Mouse (Mus musculus) liver, adult (tissue): Measurements from ENCODE around the gene Atp2b4.

ENCODE experiments used
- GATA4 ChIP-seq: IDR thresholded peaks from 2 replicates; pipeline ENCODE4 v1.6.1; 2014; ENCODE audit warnings: mild to moderate bottlenecking, low read length; ENCODE audit not compliant: insufficient replicate concordance

Atp2b4 gene

GRCm38 (mm10) chr1:133777651-133778231 is 23.1 kb downstream of the Atp2b4 start:
- no peak for TF ChIP-seq GATA4

DNA sequence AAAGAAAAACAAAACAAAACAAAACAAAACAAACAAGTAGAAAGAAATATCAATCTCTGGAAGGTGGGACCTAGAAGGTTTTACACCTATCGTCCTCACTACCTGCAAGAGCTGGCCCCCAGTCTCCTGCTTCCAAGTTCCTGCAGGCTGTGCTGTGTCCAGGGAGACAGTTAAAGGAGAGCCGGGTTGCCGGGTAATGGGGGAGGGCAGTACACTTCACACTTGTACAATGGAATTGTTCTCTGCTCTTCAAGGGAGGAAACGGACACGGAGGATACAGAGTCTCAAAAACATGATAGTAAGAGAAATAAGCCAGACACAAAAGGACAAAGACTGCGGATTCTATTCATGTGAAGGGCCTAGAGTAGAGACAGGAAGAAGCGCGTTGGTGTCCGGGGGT is 28.3 kb downstream of the Atp2b4 start:
- TF ChIP-seq GATA4, result no peak

DNA sequence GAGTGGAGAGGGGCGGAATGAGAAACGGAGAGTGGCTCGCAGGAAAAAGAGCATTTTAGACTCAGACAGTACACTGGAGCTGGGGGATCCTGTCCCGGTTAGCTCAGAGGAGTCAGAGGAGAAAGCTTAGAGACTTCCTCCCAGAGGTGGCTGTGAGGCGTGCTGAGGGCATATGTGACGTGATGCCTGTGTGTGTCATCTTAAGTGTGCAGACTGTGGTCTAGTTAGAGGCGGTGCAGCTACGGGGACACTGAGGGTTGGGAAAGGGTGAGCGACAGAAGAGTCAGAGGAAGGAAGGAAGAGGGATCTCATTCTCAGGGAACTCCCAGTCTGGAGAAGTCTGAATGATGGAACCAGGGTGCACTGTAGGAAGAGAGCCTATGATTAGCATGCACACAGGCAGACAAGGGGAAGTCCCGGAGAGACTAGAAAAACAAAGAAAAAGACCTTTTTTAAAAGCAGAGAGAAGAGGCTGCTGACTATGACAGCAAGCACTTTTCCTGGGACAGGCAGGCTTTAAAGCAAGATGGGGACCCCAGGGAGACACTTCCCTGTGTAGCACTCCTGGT is 28.9 kb downstream of the Atp2b4 start:
- no peak for TF ChIP-seq GATA4

GRCm38 (mm10) chr1:133767994-133768393 is 32.8 kb downstream of the Atp2b4 start:
- no peak for TF ChIP-seq GATA4

DNA sequence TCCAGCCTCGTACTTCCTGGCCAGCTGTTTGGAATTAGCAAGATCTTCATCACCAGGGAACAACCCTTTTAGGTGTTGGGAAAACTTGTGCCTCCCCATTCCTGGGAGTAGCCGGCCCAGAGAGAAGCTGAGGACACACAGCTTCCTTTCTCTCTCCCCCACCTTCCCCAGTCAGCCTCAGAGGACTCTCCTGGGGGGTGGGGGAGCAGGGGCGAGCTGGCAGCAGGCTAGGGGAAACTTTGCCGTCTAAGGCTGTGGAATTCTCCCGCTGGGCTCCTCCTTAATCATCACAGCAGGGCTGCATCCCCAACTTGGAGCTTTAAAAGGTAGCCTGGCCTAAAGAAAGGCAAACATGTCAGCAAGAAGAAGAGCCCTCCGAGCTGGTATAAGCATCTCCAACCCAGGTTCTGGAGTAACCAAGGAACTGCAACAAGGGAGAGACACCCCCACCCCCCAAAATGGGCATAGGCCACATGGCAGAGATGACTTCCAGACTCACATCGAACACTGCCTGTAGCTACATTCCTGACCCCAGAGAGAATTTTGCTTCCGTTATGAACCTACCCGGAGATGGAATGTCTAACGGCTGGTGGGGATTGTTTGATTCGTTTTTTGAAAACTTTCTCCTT is 33.8 kb downstream of the Atp2b4 start:
- TF ChIP-seq GATA4, result no peak

DNA sequence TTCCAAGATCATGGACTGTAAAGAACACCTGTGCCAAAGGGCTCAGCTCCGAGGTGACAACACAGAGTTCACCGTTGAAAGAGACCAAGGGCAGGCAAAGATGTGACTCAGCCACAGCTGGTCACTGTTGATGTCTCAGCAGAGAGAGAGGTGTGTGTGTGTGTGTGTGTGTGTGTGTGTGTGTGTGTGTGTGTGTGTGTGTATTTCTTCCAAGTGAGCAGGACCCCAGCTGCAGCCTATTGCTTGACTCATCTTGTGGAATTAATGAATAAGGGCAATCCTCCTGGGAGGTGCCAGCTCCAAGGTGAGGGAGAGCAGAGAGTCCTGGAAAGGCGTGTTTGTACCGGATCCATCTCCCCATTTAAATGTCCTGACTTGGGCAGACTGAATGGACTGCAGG is 35.5 kb downstream of the Atp2b4 start:
- TF ChIP-seq GATA4, result no peak

- no peak for TF ChIP-seq GATA4
These were observed 37.9 kb downstream of the Atp2b4 start for GRCm38 (mm10) chr1:133762946-133763422.

DNA sequence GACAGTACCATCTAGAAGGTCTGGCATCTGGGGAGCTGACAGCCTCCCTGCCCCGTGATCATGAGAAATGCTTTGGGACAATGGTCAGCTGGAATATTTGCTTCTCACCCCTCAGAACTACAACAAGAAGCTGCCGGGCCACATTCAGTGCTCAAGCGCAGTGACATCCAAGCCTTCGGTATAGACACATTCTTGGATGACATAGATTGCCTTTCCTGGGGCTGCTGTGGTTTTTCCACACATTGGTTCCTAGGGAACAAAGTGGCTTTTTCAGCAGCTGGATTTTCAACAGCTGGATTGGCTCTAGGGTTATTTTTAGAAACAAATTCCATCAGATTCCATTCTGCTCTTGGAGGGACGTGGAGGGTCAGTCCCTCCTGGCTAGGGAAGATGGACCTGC is 39.6 kb downstream of the Atp2b4 start:
- TF ChIP-seq GATA4, result no peak

GRCm38 (mm10) chr1:133754317-133754868 is 46.4 kb downstream of the Atp2b4 start:
- no peak for TF ChIP-seq GATA4

DNA sequence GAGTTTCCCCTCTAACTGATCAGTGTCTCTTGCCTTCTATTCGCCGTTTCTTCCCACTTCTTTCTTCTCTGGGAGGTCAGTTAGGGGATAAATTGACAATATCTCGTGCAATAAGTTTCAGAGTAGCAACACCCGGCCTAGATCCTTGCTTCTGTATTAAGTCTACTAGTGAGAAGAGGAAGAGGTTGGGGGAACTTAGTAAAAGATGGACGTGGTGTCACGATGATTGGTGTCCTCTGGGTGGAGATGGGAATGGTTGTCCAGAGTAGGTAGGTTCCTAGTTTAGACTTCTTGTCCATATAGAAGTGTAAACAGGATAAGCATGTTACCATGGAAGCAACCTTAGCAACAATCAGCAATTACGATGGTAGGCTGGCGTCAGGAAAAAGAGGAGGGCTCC is 47.5 kb downstream of the Atp2b4 start:
- no peak for TF ChIP-seq GATA4

DNA sequence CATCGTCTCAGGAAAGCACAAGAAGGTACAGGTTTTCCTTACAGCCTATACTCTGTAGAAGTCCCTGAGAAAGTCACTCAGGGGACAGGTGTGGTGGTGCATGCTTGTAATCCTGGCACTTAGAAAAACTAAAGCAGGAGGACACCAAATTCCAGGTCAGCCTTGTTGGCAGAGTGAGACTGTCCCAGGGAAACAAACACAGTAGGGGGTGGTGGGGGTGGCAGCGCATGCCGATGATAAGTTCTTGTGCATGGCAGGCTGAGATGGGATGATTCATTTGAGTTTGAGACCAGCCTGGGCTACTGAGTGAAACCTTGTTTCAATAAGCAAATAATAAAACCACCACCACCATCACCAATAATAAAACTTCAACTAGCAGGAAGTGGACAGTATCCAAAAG is 49.2 kb downstream of the Atp2b4 start:
- TF ChIP-seq GATA4, result no peak

DNA sequence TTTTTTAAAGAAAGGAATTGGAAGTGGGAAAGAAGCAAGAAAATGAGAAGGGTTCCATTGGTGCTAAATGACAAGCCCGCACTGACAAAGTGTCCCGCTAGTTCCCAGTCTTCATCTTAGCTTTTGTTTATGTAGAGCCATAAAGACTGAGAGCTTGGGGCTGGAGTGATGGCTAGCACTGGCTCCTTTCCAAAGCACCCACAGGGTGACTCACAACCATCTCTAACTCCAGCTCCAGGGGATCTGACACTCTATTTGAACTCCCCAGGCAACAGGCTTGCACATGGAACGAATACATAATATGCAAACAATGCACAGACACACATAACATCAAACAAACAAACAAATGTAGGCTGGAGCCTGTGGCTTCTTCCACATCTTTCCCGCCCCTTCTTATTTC is 50.9 kb downstream of the Atp2b4 start:
- no peak for TF ChIP-seq GATA4

GRCm38 (mm10) chr1:133745078-133745495 is 55.8 kb downstream of the Atp2b4 start:
- TF ChIP-seq GATA4, result no peak

- TF ChIP-seq GATA4, result no peak
These were observed 56.2 kb downstream of the Atp2b4 start for GRCm38 (mm10) chr1:133744609-133745008.

- no peak for TF ChIP-seq GATA4
These were observed 58.3 kb downstream of the Atp2b4 start for GRCm38 (mm10) chr1:133742517-133742916.

GRCm38 (mm10) chr1:133741881-133742434 is 58.9 kb downstream of the Atp2b4 start:
- TF ChIP-seq GATA4, result no peak

- TF ChIP-seq GATA4, result no peak
These were observed 59.7 kb downstream of the Atp2b4 start for GRCm38 (mm10) chr1:133741171-133741570.

- no peak for TF ChIP-seq GATA4
These were observed 64.2 kb downstream of the Atp2b4 start for GRCm38 (mm10) chr1:133736664-133737063.
